Mouse (Mus musculus) layer of hippocampus, adult 9-10 months (tissue): ENCODE measurements at regions not wholly inside any gene's neighbourhood (a gene's known extent, or its start where the extent isn't known, plus 50 kb on each side); places are given as distances from the start of the nearest gene placed in this dataset.

Experiments used
- DNase-seq: peaks from one replicate; pipeline ENCODE4 v3.0.0; 2022; ENCODE audit warnings: low spot score

GRCm38 (mm10) chr1:23207843-23208242 is 105.8 kb upstream of the 4933415F23Rik start:
- DNase-seq, result no peak

- no peak for DNase-seq
These were observed 105.0 kb upstream of the 4933415F23Rik start for GRCm38 (mm10) chr1:23207024-23207423.

- no peak for DNase-seq
These were observed 100.7 kb upstream of the 4933415F23Rik start for GRCm38 (mm10) chr1:23202511-23203435.

- DNase-seq, result no peak
These were observed 98.4 kb upstream of the 4933415F23Rik start for GRCm38 (mm10) chr1:23200460-23200859.

GRCm38 (mm10) chr1:23190316-23191005 is 88.4 kb upstream of the 4933415F23Rik start:
- DNase-seq, result no peak

- DNase-seq, result no peak
These were observed 87.7 kb upstream of the 4933415F23Rik start for GRCm38 (mm10) chr1:23189790-23190189.

- DNase-seq, result no peak
These were observed 86.2 kb upstream of the 4933415F23Rik start for GRCm38 (mm10) chr1:23188216-23188615.

GRCm38 (mm10) chr1:23187446-23188206 is 85.6 kb upstream of the 4933415F23Rik start:
- no peak for DNase-seq

- DNase-seq, result no peak
These were observed 82.7 kb upstream of the 4933415F23Rik start for GRCm38 (mm10) chr1:23184728-23185127.

GRCm38 (mm10) chr1:23182541-23182940 is 80.5 kb upstream of the 4933415F23Rik start:
- DNase-seq, result no peak

GRCm38 (mm10) chr1:23178335-23178974 is 76.4 kb upstream of the 4933415F23Rik start:
- no peak for DNase-seq

GRCm38 (mm10) chr1:23174022-23174421 is 72.0 kb upstream of the 4933415F23Rik start:
- no peak for DNase-seq

- DNase-seq, result no peak
These were observed 71.2 kb upstream of the 4933415F23Rik start for GRCm38 (mm10) chr1:23173054-23173802.

- no peak for DNase-seq
These were observed 69.3 kb upstream of the 4933415F23Rik start for GRCm38 (mm10) chr1:23171336-23171735.

GRCm38 (mm10) chr1:23170711-23171110 is 68.7 kb upstream of the 4933415F23Rik start:
- DNase-seq, result no peak

- DNase-seq, result no peak
These were observed 66.5 kb upstream of the 4933415F23Rik start for GRCm38 (mm10) chr1:23168504-23168903.

- no peak for DNase-seq
These were observed 61.4 kb upstream of the 4933415F23Rik start for GRCm38 (mm10) chr1:23163371-23163935.

GRCm38 (mm10) chr1:23162766-23163165 is 60.7 kb upstream of the 4933415F23Rik start:
- no peak for DNase-seq
